Mouse (Mus musculus): ENCODE data around the gene Itga6.

GRCm38 (mm10) chr2:71827711-71828110, 82.3 kb downstream of the Itga6 start:
- no peak for TF ChIP-seq CTCF (IDR thresholded peaks at IDR 0.05; ENCODE audit: low read depth)
- no peak for TF ChIP-seq EP300 (IDR thresholded peaks at IDR 0.05; ENCODE audit: low read depth)

Measured in heart, postnatal 0 days (tissue).